Mouse (Mus musculus): ENCODE measurements at regions not wholly inside any gene's neighbourhood (a gene's known extent, or its start where the extent isn't known, plus 50 kb on each side); places are given as distances from the start of the nearest gene placed in this dataset.
"Not testable (repeated sequence)": the region's sequence is repeated elsewhere in the genome, so short reads cannot be mapped to it uniquely, and the experiment has no call there.

DNA sequence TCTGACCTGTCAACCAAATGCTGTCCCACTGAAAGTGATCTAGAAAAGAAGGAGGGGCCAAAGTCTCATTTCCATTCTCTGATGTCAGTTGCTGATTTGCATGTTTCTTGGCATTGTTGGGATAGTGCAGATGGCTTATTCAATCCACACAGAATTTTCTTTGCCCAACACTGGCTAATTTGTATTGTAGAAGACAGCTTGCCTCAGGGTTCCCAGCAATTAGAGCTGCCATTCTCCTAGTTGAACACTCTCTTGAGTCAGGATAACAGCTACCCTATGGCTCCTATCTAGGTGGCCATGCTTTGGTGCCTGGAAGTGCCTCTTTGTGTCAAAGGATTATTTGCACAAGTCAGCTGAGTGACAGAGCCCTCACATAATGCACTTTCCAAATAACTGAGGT is 569.0 kb downstream of the Lrriq3 start:
- Histone ChIP-seq H3K27ac (no peak overlapping the region), H3K4me1 (replicated peaks) (no peaks in the 10 kb centered on the region), H3K9me3 (no peaks in the 10 kb centered on the region), H3K9ac (replicated peaks) (no peak overlapping the region), H3K4me3 (replicated peaks) (no peak overlapping the region), H3K36me3 (no peaks in the 10 kb centered on the region), H3K27me3 (no peaks in the 10 kb centered on the region), H3K4me2 (no peak overlapping the region)
- ATAC-seq (ENCODE audit: insufficient number of reproducible peaks, insufficient read depth, low FRiP score, low TSS enrichment, low read depth) = no peak

DNA sequence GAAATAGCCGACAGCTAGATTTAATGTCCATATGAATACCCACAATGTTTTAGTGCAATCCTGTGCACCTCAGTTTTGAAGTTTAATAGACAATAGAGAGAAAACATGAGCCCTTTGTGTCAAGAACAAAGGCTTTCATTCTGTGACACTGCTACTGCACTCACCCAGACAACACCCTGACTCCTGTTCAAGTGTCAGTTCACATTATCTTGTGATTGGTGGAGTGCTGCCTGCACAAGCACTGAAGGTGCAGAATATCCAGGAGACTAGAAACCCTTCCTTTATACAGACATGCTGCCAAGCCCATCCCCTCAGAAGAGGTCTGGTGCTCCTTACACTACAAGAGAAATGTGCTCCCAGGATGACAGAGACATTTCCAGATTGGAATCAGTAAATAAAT is 579.3 kb downstream of the Lrriq3 start:
- ATAC-seq (ENCODE audit: insufficient number of reproducible peaks, insufficient read depth, low FRiP score, low TSS enrichment, low read depth) = no peak
- no peaks in the 10 kb centered on the region for H3K9me3 ChIP-seq
- WGBS = 86% methylated on average over 1 of the region's 1 CpGs

DNA sequence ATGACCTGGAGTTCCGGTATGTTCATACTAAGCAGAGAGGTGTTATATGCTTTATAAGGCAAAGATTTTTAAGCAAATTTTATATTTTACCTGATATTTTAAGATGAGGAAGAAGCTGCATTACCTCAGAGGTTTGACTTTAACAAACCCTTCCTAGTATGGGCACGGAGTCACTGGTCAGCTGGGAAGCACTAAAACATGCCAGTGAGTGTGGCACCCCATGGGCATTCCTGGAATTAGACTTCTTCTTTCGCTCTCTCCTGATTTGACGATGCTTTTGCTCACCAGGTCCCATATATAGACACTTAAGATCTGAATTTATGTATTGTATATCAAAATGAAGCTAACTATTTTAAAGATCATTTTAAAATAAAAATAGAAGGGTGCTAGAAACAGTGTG is 587.0 kb downstream of the Lrriq3 start:
- Histone ChIP-seq H3K4me2 (no peak overlapping the region), H3K27ac (no peak overlapping the region), H3K27me3 (no peaks in the 10 kb centered on the region), H3K9ac (replicated peaks) (no peak overlapping the region), H3K4me1 (replicated peaks) (no peaks in the 10 kb centered on the region), H3K36me3 (no peaks in the 10 kb centered on the region), H3K9me3 (no peaks in the 10 kb centered on the region), H3K4me3 (replicated peaks) (no peak overlapping the region)
- 82% methylated on average over 4 of the region's 4 CpGs for WGBS
- ATAC-seq (ENCODE audit: insufficient number of reproducible peaks, insufficient read depth, low FRiP score, low TSS enrichment, low read depth) = no peak

More for the DNA sequence above, 579.3 kb downstream of the Lrriq3 start:
- Histone ChIP-seq H3K4me3 (replicated peaks) (no peak overlapping the region), H3K4me2 (no peak overlapping the region), H3K9ac (replicated peaks) (no peak overlapping the region), H3K27me3 (no peaks in the 10 kb centered on the region), H3K27ac (no peak overlapping the region), H3K36me3 (no peaks in the 10 kb centered on the region), H3K4me1 (replicated peaks) (no peaks in the 10 kb centered on the region)

DNA sequence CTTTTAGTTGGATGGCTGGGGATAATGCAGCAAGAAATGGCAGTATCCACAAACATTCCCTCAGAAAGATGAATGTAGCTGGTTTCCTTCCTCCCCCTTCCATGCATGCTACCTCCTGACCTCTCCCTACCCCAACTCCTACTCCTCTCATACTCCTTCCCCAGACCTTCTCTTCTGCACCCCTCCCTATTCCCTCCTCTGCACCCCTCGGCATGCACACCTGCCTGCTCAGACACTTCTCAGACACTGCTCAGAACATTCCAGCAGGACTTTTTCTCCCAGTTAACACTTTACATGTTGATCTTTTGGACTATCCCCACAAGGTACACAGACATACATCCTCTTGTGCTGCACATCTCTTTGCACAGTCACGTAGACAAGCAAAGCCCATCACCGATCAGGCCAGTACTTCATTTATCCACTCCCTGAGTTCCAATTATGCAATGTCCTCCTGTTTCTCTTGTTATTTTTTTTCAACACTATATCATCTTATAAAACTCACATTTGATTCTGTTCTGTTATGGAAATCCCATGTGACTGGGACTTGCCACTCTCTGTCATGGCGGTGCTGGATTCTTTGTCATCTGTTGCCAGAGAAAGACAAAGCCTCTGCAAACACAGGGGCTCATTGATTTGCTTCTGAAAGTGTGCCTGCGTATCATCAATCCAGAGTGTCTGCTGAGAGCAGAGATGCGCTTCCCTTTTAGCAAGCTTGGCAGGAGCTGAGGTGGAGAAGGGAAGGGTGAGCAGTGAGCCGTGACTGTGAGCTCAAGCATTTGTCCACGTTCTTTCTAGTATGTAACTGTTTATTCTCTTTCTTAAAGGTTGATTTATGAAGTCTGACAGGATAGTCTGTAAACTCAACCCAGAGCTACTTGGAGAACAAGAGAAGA is 589.9 kb downstream of the Lrriq3 start:
- Histone ChIP-seq H3K9me3 (no peaks in the 10 kb centered on the region), H3K27me3 (no peaks in the 10 kb centered on the region), H3K27ac (no peak overlapping the region), H3K4me1 (replicated peaks) (no peaks in the 10 kb centered on the region), H3K9ac (replicated peaks) (no peak overlapping the region), H3K4me3 (replicated peaks) (no peak overlapping the region), H3K4me2 (no peak overlapping the region), H3K36me3 (no peaks in the 10 kb centered on the region)
- WGBS = 76% methylated on average over 8 of the region's 8 CpGs
- no peak for ATAC-seq (ENCODE audit: insufficient number of reproducible peaks, insufficient read depth, low FRiP score, low TSS enrichment, low read depth)

DNA sequence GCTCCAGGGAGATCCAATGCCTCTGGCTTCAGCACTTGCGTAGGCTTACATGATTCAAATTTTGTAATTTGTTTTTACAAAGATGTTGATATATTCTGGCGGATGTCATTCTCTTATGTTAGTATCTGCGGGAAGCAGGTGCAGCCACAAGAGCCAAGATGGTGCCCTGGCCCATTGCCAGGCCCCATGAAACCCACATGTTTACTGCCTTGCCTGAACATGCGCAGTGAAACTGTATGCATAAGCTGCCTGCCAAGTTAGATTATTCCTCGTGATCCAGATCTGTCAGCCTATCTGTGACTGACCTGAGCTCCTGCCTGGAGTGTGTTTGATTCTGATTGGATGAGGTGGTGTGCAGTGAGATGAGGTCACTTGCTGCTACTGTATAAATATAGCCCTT is 595.1 kb downstream of the Lrriq3 start:
- Histone ChIP-seq H3K27ac (no peak overlapping the region), H3K36me3 (no peaks in the 10 kb centered on the region), H3K4me1 (replicated peaks) (no peaks in the 10 kb centered on the region), H3K4me3 (replicated peaks) (no peak overlapping the region), H3K27me3 (no peaks in the 10 kb centered on the region), H3K9ac (replicated peaks) (no peak overlapping the region), H3K9me3 (no peaks in the 10 kb centered on the region), H3K4me2 (no peak overlapping the region)
- WGBS = 84% methylated on average over 5 of the region's 5 CpGs
- ATAC-seq (ENCODE audit: insufficient number of reproducible peaks, insufficient read depth, low FRiP score, low TSS enrichment, low read depth) = no peak

DNA sequence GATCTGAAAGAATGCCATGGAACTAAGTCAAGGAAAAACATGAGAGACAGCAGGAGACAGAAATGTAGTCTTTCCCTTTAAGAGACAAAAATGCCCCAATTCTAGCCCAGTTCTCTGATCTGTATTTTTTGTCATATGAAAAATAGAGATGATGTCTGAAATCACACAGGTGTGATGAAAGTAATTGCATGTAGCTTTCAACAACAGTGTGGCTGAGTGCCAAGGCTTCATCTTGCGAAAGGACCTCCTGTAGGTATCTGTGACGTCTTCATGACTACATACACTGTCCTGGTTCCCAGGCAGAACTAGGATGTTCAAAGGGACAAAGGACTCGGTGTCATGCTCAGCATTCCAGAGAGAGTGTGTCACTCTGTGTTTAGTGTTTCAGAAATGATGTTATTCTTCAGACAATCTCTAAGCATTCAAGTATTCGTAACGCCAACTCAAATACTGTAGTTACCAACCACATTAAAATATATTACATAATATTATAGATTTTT is 629.8 kb downstream of the Lrriq3 start:
- 80% methylated on average over 5 of the region's 5 CpGs for WGBS

DNA sequence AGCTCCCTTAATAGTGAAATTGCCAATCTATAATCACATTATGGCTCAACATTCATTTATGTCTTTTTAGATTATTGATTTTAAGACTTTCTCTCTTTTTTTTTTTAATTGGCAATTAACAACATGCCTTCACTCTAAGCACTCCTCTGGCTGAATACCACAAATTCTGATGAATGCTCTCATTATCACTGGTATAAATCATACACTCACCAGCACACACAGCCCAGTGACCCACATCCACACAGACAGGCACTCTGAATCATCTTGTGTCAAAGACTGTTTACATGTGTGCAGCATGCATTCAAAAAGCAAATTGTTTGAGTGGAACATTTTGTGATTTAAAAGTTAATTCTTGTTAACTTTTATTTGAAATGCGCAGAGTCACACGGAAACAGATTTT is 649.2 kb downstream of the Lrriq3 start:
- Histone ChIP-seq H3K9ac (replicated peaks) (no peak overlapping the region), H3K4me3 (replicated peaks) (no peak overlapping the region), H3K27me3 (no peaks in the 10 kb centered on the region), H3K4me1 (replicated peaks) (no peaks in the 10 kb centered on the region), H3K27ac (no peak overlapping the region), H3K4me2 (no peak overlapping the region), H3K9me3 (no peaks in the 10 kb centered on the region), H3K36me3 (no peaks in the 10 kb centered on the region)
- ATAC-seq (ENCODE audit: insufficient number of reproducible peaks, insufficient read depth, low FRiP score, low TSS enrichment, low read depth) = no peak
- 86% methylated on average over 2 of the region's 2 CpGs for WGBS

More for the DNA sequence above, 629.8 kb downstream of the Lrriq3 start:
- no peak for ATAC-seq (ENCODE audit: insufficient number of reproducible peaks, insufficient read depth, low FRiP score, low TSS enrichment, low read depth)
- Histone ChIP-seq H3K4me3 (replicated peaks) (no peak overlapping the region), H3K27me3 (no peaks in the 10 kb centered on the region), H3K4me2 (no peak overlapping the region), H3K36me3 (no peaks in the 10 kb centered on the region), H3K9me3 (no peaks in the 10 kb centered on the region), H3K9ac (replicated peaks) (no peak overlapping the region), H3K27ac (no peak overlapping the region), H3K4me1 (replicated peaks) (no peaks in the 10 kb centered on the region)

DNA sequence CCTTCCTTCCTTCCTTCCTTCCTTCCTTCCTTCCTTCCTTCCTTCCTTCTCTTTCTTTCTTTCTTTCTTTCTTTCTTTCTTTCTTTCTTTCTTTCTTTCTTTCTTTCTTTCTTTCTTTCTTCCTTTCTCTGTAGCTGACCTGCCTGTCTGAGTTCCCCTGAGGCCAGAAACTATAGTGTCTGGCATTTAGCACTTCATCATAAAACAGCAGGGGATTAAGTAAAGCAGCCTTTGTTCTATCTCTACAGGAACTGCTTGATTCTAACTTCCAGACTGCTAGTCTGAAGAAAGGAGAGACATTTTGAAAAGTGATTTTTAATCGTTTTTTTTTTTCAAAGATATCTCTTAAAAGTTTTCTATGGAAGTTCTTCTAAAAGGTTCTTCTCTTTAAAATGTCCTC is 653.4 kb downstream of the Lrriq3 start:
- not testable (repeated sequence) for H3K36me3 ChIP-seq; ATAC-seq (ENCODE audit: insufficient number of reproducible peaks, insufficient read depth, low FRiP score, low TSS enrichment, low read depth); H3K4me3 ChIP-seq (replicated peaks); H3K9ac ChIP-seq (replicated peaks); H3K4me1 ChIP-seq (replicated peaks); H3K4me2 ChIP-seq; H3K27me3 ChIP-seq; H3K27ac ChIP-seq; H3K9me3 ChIP-seq
- 15% methylated on average over 1 of the region's 1 CpGs for WGBS

DNA sequence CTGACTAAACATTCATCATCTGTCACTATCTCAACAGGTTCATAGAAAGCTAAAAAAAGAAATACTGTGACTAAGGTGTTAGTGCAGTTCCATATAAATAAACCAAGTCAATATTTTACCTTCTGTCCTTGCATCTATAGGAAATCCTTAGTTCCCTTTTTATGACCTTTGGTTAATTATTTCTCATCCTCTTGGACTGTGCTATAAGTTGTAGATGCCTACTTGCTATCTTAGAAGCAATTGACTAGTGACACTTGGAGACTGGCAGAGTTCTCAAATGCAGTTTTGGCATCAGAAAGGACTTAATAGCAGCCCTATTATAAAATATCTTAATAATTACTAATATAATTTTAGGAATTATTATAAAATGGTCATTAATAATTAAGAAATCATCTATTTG is 654.3 kb downstream of the Lrriq3 start:
- Histone ChIP-seq H3K4me1 (replicated peaks) (no peaks in the 10 kb centered on the region), H3K4me2 (no peak overlapping the region), H3K9me3 (no peaks in the 10 kb centered on the region), H3K4me3 (replicated peaks) (no peak overlapping the region), H3K27ac (no peak overlapping the region), H3K36me3 (no peaks in the 10 kb centered on the region), H3K9ac (replicated peaks) (no peak overlapping the region), H3K27me3 (no peaks in the 10 kb centered on the region)
- no peak for ATAC-seq (ENCODE audit: insufficient number of reproducible peaks, insufficient read depth, low FRiP score, low TSS enrichment, low read depth)

DNA sequence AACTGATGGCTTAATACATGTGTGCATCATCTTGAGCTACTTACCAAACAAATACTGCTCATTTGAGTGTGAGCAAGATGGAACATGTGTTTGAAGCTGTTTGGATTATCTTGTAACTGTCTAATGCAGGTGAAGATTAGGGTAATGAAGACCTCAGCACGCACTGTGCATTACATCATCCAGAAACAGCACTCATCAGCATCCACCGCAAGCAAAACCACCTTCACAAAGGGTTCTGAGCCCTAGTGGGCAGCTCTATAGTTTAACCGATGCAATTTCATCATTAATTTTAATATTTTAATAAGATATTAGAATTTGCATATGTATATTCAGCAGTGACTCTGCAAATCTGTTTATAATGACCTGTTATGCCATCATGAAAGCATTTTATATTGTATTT is 664.1 kb downstream of the Lrriq3 start:
- Histone ChIP-seq H3K36me3 (no peaks in the 10 kb centered on the region), H3K4me2 (no peak overlapping the region), H3K27ac (no peak overlapping the region), H3K9me3 (no peaks in the 10 kb centered on the region), H3K27me3 (no peaks in the 10 kb centered on the region), H3K4me1 (replicated peaks) (no peaks in the 10 kb centered on the region), H3K9ac (replicated peaks) (no peak overlapping the region), H3K4me3 (replicated peaks) (no peak overlapping the region)
- WGBS = 86% methylated on average over 3 of the region's 3 CpGs
- no peak for ATAC-seq (ENCODE audit: insufficient number of reproducible peaks, insufficient read depth, low FRiP score, low TSS enrichment, low read depth)

DNA sequence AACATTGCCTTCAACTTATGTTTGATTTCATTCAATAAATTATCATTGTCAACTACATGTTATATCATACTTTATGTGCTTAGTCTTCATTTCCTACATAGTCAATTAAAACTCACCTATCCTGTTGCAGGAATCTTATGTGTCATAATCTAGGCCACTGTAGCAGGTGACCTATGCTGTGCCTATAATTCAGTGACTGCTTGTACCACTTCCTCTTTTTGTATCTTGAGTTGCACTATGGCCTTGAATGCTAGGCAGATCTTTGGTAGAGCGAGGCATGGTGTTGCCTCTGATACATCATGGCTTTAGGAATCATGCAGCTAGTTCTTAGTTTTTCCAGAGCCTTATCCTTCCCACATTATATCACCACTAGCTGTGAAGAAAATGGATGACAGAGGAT is 682.8 kb downstream of the Lrriq3 start:
- H3K9ac ChIP-seq (replicated peaks) = no peak overlapping the region
- H3K27ac ChIP-seq = no peak overlapping the region
- H3K36me3 ChIP-seq = no peaks in the 10 kb centered on the region
- no peak overlapping the region for H3K4me2 ChIP-seq
- H3K4me3 ChIP-seq (replicated peaks) = no peak overlapping the region
- no peaks in the 10 kb centered on the region for H3K4me1 ChIP-seq (replicated peaks)
- no peaks in the 10 kb centered on the region for H3K27me3 ChIP-seq
- WGBS = 97% methylated on average over 1 of the region's 1 CpGs
- ATAC-seq (ENCODE audit: insufficient number of reproducible peaks, insufficient read depth, low FRiP score, low TSS enrichment, low read depth) = no peak
- H3K9me3 ChIP-seq = no peaks in the 10 kb centered on the region

DNA sequence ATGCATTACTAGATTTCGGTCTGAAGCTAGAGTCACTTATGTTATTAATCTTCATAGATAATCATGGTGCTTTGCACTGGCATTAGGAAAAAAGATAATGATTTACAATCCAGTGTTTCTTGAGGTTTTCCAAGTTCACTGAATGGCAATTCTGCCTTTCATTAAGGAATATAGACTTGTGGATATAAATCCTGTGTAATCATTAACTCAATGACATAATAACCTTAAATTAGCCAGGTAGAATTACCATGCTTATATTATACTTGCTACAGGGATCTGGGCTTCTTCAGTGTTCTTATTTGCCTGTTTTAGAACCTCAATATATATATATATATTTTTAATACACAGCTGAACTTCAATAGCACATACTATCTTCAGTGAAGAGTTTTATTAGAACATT is 683.8 kb downstream of the Lrriq3 start:
- Histone ChIP-seq H3K36me3 (no peaks in the 10 kb centered on the region), H3K9me3 (no peaks in the 10 kb centered on the region), H3K4me1 (replicated peaks) (no peaks in the 10 kb centered on the region), H3K27me3 (no peaks in the 10 kb centered on the region), H3K4me2 (no peak overlapping the region), H3K4me3 (replicated peaks) (no peak overlapping the region), H3K27ac (no peak overlapping the region), H3K9ac (replicated peaks) (no peak overlapping the region)
- 83% methylated on average over 1 of the region's 1 CpGs for WGBS
- no peak for ATAC-seq (ENCODE audit: insufficient number of reproducible peaks, insufficient read depth, low FRiP score, low TSS enrichment, low read depth)

Data from limb, embryonic 12.5 days (tissue).